Mouse (Mus musculus): Measurements from ENCODE around the gene Trp53bp2.

GRCm38 (mm10) chr1:182506229-182506986 lies 97.4 kb downstream of the Trp53bp2 start:
- TF ChIP-seq CTCF (IDR thresholded peaks at IDR 0.05; ENCODE audit: control insufficient read depth, insufficient read depth, insufficient read length) (no peak), MAX (IDR thresholded peaks at IDR 0.05) (no peak), USF1 (IDR thresholded peaks at IDR 0.05; ENCODE audit: low read depth) (no peak)

All from C2C12 (cell line).